Mouse (Mus musculus): ENCODE data around the gene Emx2.

DNA sequence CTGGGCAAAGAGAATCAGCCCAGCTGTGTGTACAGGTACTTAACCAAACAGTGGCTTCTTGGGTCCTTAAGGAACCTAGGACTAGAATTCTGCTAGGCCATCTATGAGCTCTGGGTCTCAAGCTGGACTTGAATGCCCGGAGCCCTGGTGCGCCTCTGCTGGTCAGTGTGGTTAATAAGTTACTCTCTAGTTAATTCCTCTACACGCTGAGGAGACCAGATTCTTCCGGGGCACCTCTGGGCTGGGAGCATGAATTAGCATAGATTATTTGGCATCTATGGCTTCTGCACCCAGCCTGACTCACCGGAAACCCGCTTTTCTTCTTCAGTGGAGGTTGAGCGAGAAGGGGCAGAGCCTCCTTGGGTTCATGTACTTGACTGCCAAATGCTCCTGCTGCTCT lies 2.5 kb upstream of the Emx2 start:
- peak; percentile 44 for TF ChIP-seq CTCF (conservative IDR thresholded peaks at IDR 0.05; ENCODE audit: insufficient read depth, insufficient read length, low read depth, low read length)
- TF ChIP-seq POLR2A (IDR thresholded peaks at IDR 0.05; ENCODE audit: low read depth, low read length), result no peak
